In the genomic region with DNA sequence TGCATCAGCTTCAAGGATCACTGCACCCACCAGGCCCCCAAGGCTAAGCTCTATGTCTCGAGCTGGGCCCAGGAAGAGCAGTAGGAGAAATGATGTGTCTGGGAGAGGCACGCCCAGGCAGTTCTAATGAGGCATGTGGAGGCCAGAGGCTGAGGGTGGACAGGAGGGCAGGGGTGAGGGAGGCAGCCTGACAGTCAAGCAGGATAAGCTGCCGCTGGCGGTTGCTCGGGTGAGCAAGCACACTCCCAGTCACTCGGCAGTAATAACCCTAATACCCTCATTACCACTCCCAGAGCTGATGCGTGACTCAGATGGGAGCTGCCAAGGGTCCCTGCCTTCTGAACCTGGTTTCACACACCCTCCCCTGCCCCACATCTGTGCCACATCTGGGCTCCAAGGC, we compare ENCODE assay signal across 16 mouse cellular contexts. TPM values are rescaled to one million over a fixed set of nuclear protein-coding genes. Genes with fewer than 3 reads are reported as not detected.
DNase-seq lines count a peak whose midpoint lies in the region; ATAC-seq and TF ChIP-seq lines count a peak whose summit lies in the region.
"Had no signal": no experiment of that assay in that cellular context is flagged by ENCODE, and none has a peak within 500 bp of the region (broad histone marks: within the 10 kb centered on the region; RNA-seq: fewer than 3 reads in every experiment).

No protein-coding gene starts in this region.

- DNase-seq in forebrain, postnatal 0 days: no peak
- DNase-seq in midbrain, embryonic 10.5 days (ENCODE audit: low spot score): peak; percentile 51
- no peak for DNase-seq in cerebellum, postnatal 4 days (ENCODE audit: low spot score in 2 of 2)
- DNase-seq: cerebellum, adult 9-11 months; heart, postnatal 36 days; lung, adult 18-20 months; spleen, adult 18-20 months had no signal

- H3K27ac ChIP-seq in forebrain, embryonic 12.5 days: no peak overlapping the region
- no peak overlapping the region for H3K27ac ChIP-seq in forebrain, postnatal 0 days (ENCODE audit: low read depth, low read length)
- H3K27ac ChIP-seq in midbrain, embryonic 10.5 days (replicated peaks): peak overlapping the region; percentile 68
- no peak overlapping the region for H3K27ac ChIP-seq in midbrain, embryonic 16.5 days (ENCODE audit: low read length)
- no peak overlapping the region for H3K27ac ChIP-seq in intestine, embryonic 16.5 days (ENCODE audit: low read length)
- H3K27ac ChIP-seq in stomach, embryonic 15.5 days: no peak overlapping the region
- H3K27ac ChIP-seq: layer of hippocampus, adult 2 months; limb, embryonic 12.5 days had no signal

- no peak for TF ChIP-seq CTCF in forebrain, postnatal 0 days (IDR thresholded peaks at IDR 0.05; ENCODE audit: low read depth)

- no peak overlapping the region for H3K9ac ChIP-seq in forebrain, embryonic 12.5 days
- H3K9ac ChIP-seq in forebrain, postnatal 0 days: no peak overlapping the region
- H3K9ac ChIP-seq in midbrain, embryonic 16.5 days (ENCODE audit: low read depth, low read length): no peak overlapping the region
- no peak overlapping the region for H3K9ac ChIP-seq in intestine, embryonic 16.5 days (ENCODE audit: low read depth, low read length)
- 0 out of 2 replicates have a peak overlapping the region, but pooled peaks have one; percentile 2 for H3K9ac ChIP-seq in stomach, embryonic 15.5 days
- H3K9ac ChIP-seq: limb, embryonic 12.5 days had no signal

- no peaks in the 10 kb centered on the region for H3K9me3 ChIP-seq in forebrain, embryonic 12.5 days
- H3K9me3 ChIP-seq in forebrain, postnatal 0 days (ENCODE audit: low read length): no peaks in the 10 kb centered on the region
- H3K9me3 ChIP-seq in midbrain, embryonic 10.5 days (replicated peaks): no peaks in the 10 kb centered on the region
- no peaks in the 10 kb centered on the region for H3K9me3 ChIP-seq in midbrain, embryonic 16.5 days (replicated peaks; ENCODE audit: control insufficient read depth, low read length, poor library complexity, severe bottlenecking)
- no peaks in the 10 kb centered on the region for H3K9me3 ChIP-seq in intestine, embryonic 16.5 days (ENCODE audit: control insufficient read depth, low read length)
- no peaks in the 10 kb centered on the region for H3K9me3 ChIP-seq in stomach, embryonic 15.5 days
- H3K9me3 ChIP-seq: limb, embryonic 12.5 days had no signal

- ATAC-seq in forebrain, embryonic 12.5 days (ENCODE audit: low FRiP score): 0 out of 2 replicates have a peak, but pooled peaks have one; percentile 17
- no peak for ATAC-seq in forebrain, postnatal 0 days
- no peak for ATAC-seq in midbrain, embryonic 16.5 days
- ATAC-seq in intestine, embryonic 16.5 days: peak; percentile 34; the same call in 1 of the 2 replicates
- ATAC-seq in stomach, embryonic 15.5 days (ENCODE audit: insufficient read depth, low FRiP score, low read depth): no peak
- no peak for ATAC-seq in megakaryocyte, adult 5-6 weeks (ENCODE audit: poor library complexity, severe bottlenecking)

- peaks cover 10% of the 10 kb centered on the region; the same call in 1 of the 2 replicates for H3K4me1 ChIP-seq in forebrain, embryonic 12.5 days
- H3K4me1 ChIP-seq in forebrain, postnatal 0 days (ENCODE audit: insufficient read depth): no peaks in the 10 kb centered on the region
- peaks cover 44% of the 10 kb centered on the region for H3K4me1 ChIP-seq in midbrain, embryonic 10.5 days
- no peaks in the 10 kb centered on the region for H3K4me1 ChIP-seq in midbrain, embryonic 16.5 days (ENCODE audit: control insufficient read depth, insufficient read depth, low read length)
- peaks cover 6% of the 10 kb centered on the region; the same call in 1 of the 2 replicates for H3K4me1 ChIP-seq in intestine, embryonic 16.5 days (ENCODE audit: control insufficient read depth, insufficient read depth, low read length)
- H3K4me1 ChIP-seq in stomach, embryonic 15.5 days: no peaks in the 10 kb centered on the region; the same call in 1 of the 2 replicates

- H3K4me3 ChIP-seq in forebrain, embryonic 12.5 days (replicated peaks): no peak overlapping the region
- H3K4me3 ChIP-seq in forebrain, postnatal 0 days (ENCODE audit: low read depth, low read length): no peak overlapping the region
- no peak overlapping the region for H3K4me3 ChIP-seq in midbrain, embryonic 10.5 days
- no peak overlapping the region for H3K4me3 ChIP-seq in midbrain, embryonic 16.5 days (ENCODE audit: low read depth, low read length)
- no peak overlapping the region for H3K4me3 ChIP-seq in intestine, embryonic 16.5 days (ENCODE audit: low read length)
- H3K4me3 ChIP-seq in stomach, embryonic 15.5 days (replicated peaks): no peak overlapping the region
- H3K4me3 ChIP-seq: erythroblast, embryonic 14.5 days; layer of hippocampus, adult 2 months; limb, embryonic 12.5 days had no signal

- H3K27me3 ChIP-seq in forebrain, embryonic 12.5 days: 0 out of 2 replicates have a peak, but pooled peaks cover 6% of the 10 kb centered on the region
- H3K27me3 ChIP-seq in forebrain, postnatal 0 days (ENCODE audit: insufficient read depth, low read length): no peaks in the 10 kb centered on the region
- H3K27me3 ChIP-seq in midbrain, embryonic 10.5 days (ENCODE audit: low read depth, poor library complexity, severe bottlenecking): peaks cover 14% of the 10 kb centered on the region
- H3K27me3 ChIP-seq in midbrain, embryonic 16.5 days (ENCODE audit: control insufficient read depth, insufficient read depth, low read depth, low read length): no peaks in the 10 kb centered on the region
- H3K27me3 ChIP-seq in intestine, embryonic 16.5 days (replicated peaks; ENCODE audit: control insufficient read depth, insufficient read depth, low read length): peaks cover 3% of the 10 kb centered on the region; the same call in 1 of the 2 replicates
- H3K27me3 ChIP-seq in stomach, embryonic 15.5 days (replicated peaks): no peaks in the 10 kb centered on the region

- 13% methylated on average over 7 of the region's 7 CpGs for WGBS in forebrain, embryonic 12.5 days
- 21% methylated on average over 7 of the region's 7 CpGs for WGBS in forebrain, postnatal 0 days
- 11% methylated on average over 7 of the region's 7 CpGs for WGBS in midbrain, embryonic 10.5 days
- 20% methylated on average over 7 of the region's 7 CpGs for WGBS in midbrain, embryonic 16.5 days
- WGBS in intestine, embryonic 16.5 days: 16% methylated on average over 7 of the region's 7 CpGs
- 17% methylated on average over 7 of the region's 7 CpGs for WGBS in stomach, embryonic 15.5 days

- H3K4me2 ChIP-seq in forebrain, embryonic 12.5 days: no peak overlapping the region
- no peak overlapping the region for H3K4me2 ChIP-seq in forebrain, postnatal 0 days (ENCODE audit: low read depth)
- no peak overlapping the region for H3K4me2 ChIP-seq in midbrain, embryonic 16.5 days (ENCODE audit: low read length)
- H3K4me2 ChIP-seq in intestine, embryonic 16.5 days (ENCODE audit: low read depth, low read length): no peak overlapping the region
- H3K4me2 ChIP-seq in stomach, embryonic 15.5 days: no peak overlapping the region
- H3K4me2 ChIP-seq: limb, embryonic 12.5 days had no signal

- no peaks in the 10 kb centered on the region for H3K36me3 ChIP-seq in forebrain, embryonic 12.5 days (replicated peaks)
- H3K36me3 ChIP-seq in forebrain, postnatal 0 days (ENCODE audit: insufficient read depth): no peaks in the 10 kb centered on the region
- H3K36me3 ChIP-seq in midbrain, embryonic 10.5 days: no peaks in the 10 kb centered on the region
- H3K36me3 ChIP-seq in midbrain, embryonic 16.5 days (ENCODE audit: control insufficient read depth, insufficient read depth, low read length): no peaks in the 10 kb centered on the region
- H3K36me3 ChIP-seq in intestine, embryonic 16.5 days (ENCODE audit: control insufficient read depth, insufficient read depth, low read length): no peaks in the 10 kb centered on the region
- no peaks in the 10 kb centered on the region for H3K36me3 ChIP-seq in stomach, embryonic 15.5 days
- H3K36me3 ChIP-seq: limb, embryonic 12.5 days had no signal

RNA-seq across cellular contexts. Expression of a gene that starts 25.0 kb away (rescaled TPM):
- 2.7 and 5.5 TPM in 2 replicates for polyA plus RNA-seq in forebrain, embryonic 12.5 days (2016; fragmentation: Nextera tagmentation; extraction: Ambion mirVana)
- total RNA-seq in forebrain, postnatal 0 days (2014; rRNA removed): 91.6 and 110 TPM in 2 replicates
- 14.9 and 19.2 TPM in 2 replicates for polyA plus RNA-seq in forebrain, postnatal 0 days (2015; fragmentation: Nextera tagmentation; extraction: Ambion mirVana)
- 1.6 and 2.2 TPM in 2 replicates for polyA plus RNA-seq in midbrain, embryonic 10.5 days (2016; fragmentation: Nextera tagmentation; extraction: Ambion mirVana)
- 13.6 and 15.5 TPM in 2 replicates for polyA plus RNA-seq in midbrain, embryonic 16.5 days (2015; fragmentation: Nextera tagmentation; extraction: Ambion mirVana)
- 0.94 and 1.3 TPM in 2 replicates for polyA plus RNA-seq in intestine, embryonic 16.5 days (2015; fragmentation: Nextera tagmentation; extraction: Ambion mirVana)
- polyA plus RNA-seq in stomach, embryonic 15.5 days (2015; fragmentation: Nextera tagmentation; extraction: Ambion mirVana): 2.6 and 3.3 TPM in 2 replicates
- total RNA-seq in megakaryocyte, adult 5-6 weeks (2015): not detected in 2 replicates
- total RNA-seq in megakaryocyte, adult 5-6 weeks (2017): not detected in 2 replicates
- total RNA-seq: megakaryocyte-erythroid progenitor cell, adult 5-6 weeks had no signal
- polyA plus RNA-seq: erythroblast, embryonic 14.5 days had no signal

RNA-seq across cellular contexts. Expression of a gene that starts 59.2 kb away (rescaled TPM):
- 3.6 TPM in 2 replicates for polyA plus RNA-seq in forebrain, embryonic 12.5 days (2016; fragmentation: Nextera tagmentation; extraction: Ambion mirVana)
- total RNA-seq in forebrain, postnatal 0 days (2014; rRNA removed): 17.4 and 21.8 TPM in 2 replicates
- 8.2 and 11.2 TPM in 2 replicates for polyA plus RNA-seq in forebrain, postnatal 0 days (2015; fragmentation: Nextera tagmentation; extraction: Ambion mirVana)
- polyA plus RNA-seq in midbrain, embryonic 10.5 days (2016; fragmentation: Nextera tagmentation; extraction: Ambion mirVana): 1.8 and 2.7 TPM in 2 replicates
- polyA plus RNA-seq in midbrain, embryonic 16.5 days (2015; fragmentation: Nextera tagmentation; extraction: Ambion mirVana): 11.8 and 14.1 TPM in 2 replicates
- 2.6 and 3.2 TPM in 2 replicates for polyA plus RNA-seq in intestine, embryonic 16.5 days (2015; fragmentation: Nextera tagmentation; extraction: Ambion mirVana)
- 3.3 and 3.7 TPM in 2 replicates for polyA plus RNA-seq in stomach, embryonic 15.5 days (2015; fragmentation: Nextera tagmentation; extraction: Ambion mirVana)
- total RNA-seq in megakaryocyte, adult 5-6 weeks (2015): not detected in 2 replicates
- total RNA-seq in megakaryocyte, adult 5-6 weeks (2017): not detected in 2 replicates
- total RNA-seq: megakaryocyte-erythroid progenitor cell, adult 5-6 weeks had no signal

Comparison
In these comparisons a context has a peak if more than half of its experiments do, and no peak if none do; other contexts are left out.
1. ATAC-seq: peak in forebrain, embryonic 12.5 days (single experiment) and intestine, embryonic 16.5 days (single experiment); none in forebrain, postnatal 0 days (single experiment), midbrain, embryonic 16.5 days (single experiment), stomach, embryonic 15.5 days (single experiment) and megakaryocyte, adult 5-6 weeks (single experiment).